Mouse (Mus musculus) embryonic facial prominence, embryonic 11.5 days (tissue): ENCODE measurements at regions not wholly inside any gene's neighbourhood (a gene's known extent, or its start where the extent isn't known, plus 50 kb on each side); places are given as distances from the start of the nearest gene placed in this dataset.
"Not testable (repeated sequence)": the region's sequence is repeated elsewhere in the genome, so short reads cannot be mapped to it uniquely, and the experiment has no call there.

Source experiments
- ATAC-seq: fragments of 200-750 bp; cut with Nextera tagmentation; replicated peaks from 2 replicates; pipeline ENCODE4 v1.8.0; 2017; ENCODE audit warnings: low read depth; ENCODE audit not compliant: insufficient number of reproducible peaks, low FRiP score, low TSS enrichment
- DNase-seq: peaks from one replicate; pipeline ENCODE4 v3.0.0-alpha.2; 2015; ENCODE audit warnings: low spot score
- H3K27ac ChIP-seq: fragments of 300-500 bp; sonication (generic); replicated peaks from 2 replicates; pipeline ENCODE4 v1.5.1; 2014; ENCODE audit warnings: mild to moderate bottlenecking, low read depth, low read length, control low read depth
- H3K27me3 ChIP-seq: fragments of 300-500 bp; sonication (generic); 2 replicates; pipeline ENCODE4 v1.6.1; 2014; ENCODE audit warnings: mild to moderate bottlenecking, low read length, moderate library complexity, mixed read lengths; ENCODE audit not compliant: control insufficient read depth, insufficient read depth
- H3K36me3 ChIP-seq: fragments of 300-500 bp; sonication (generic); replicated peaks from 2 replicates; pipeline ENCODE4 v1.6.1; 2014; ENCODE audit warnings: low read depth, mild to moderate bottlenecking, low read length, moderate library complexity, mixed read lengths; ENCODE audit not compliant: control insufficient read depth, insufficient read depth
- H3K4me1 ChIP-seq: fragments of 300-500 bp; sonication (generic); 2 replicates; pipeline ENCODE4 v1.6.1; 2014; ENCODE audit warnings: low read length, mixed read lengths; ENCODE audit not compliant: control insufficient read depth, insufficient read depth
- H3K4me2 ChIP-seq: fragments of 300-500 bp; sonication (generic); 2 replicates; pipeline ENCODE4 v1.6.1; 2014; ENCODE audit warnings: low read depth, mild to moderate bottlenecking, control low read depth, low read length, moderate library complexity
- H3K4me3 ChIP-seq: fragments of 300-500 bp; sonication (generic); 2 replicates; pipeline ENCODE4 v1.5.1; 2014; ENCODE audit warnings: low read depth, low read length, control low read depth
- H3K9ac ChIP-seq: fragments of 300-500 bp; sonication (generic); replicated peaks from 2 replicates; pipeline ENCODE4 v1.6.1; 2014; ENCODE audit warnings: mild to moderate bottlenecking, control low read depth, low read length
- H3K9me3 ChIP-seq: fragments of 300-500 bp; sonication (generic); replicated peaks from 2 replicates; pipeline ENCODE4 v1.6.1; 2016; ENCODE audit warnings: mild to moderate bottlenecking, low read length, inconsistent platforms, mixed read lengths; ENCODE audit not compliant: control insufficient read depth
- WGBS: fragments of 180-500 bp; shearing (Covaris S2); extraction: QIAGEN DNeasy Blood & Tissue Kit; methylation state at CpG from one replicate; pipeline ENCODE4 v1.1.7; 2014; 5-methylcytosine and 5-hydroxymethylcytosine counted together

DNA sequence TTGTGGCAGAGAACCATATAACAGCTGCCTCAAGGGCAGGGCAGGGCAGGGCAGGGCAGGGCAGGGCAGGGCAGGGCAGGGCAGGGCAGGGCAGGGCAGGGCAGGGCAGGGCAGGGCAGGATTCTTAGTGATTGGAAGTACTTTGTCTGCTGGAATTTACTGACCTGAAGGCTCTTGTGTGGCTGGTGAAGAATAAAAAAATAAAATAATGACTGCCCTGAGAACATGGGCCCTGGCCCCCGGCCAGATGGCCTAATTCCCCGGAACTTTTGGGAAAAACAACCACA is 169.3 kb downstream of the Qk start:
- not testable (repeated sequence) for H3K36me3 ChIP-seq, H3K4me1 ChIP-seq, H3K27ac ChIP-seq, H3K27me3 ChIP-seq, H3K9me3 ChIP-seq, H3K4me2 ChIP-seq, DNase-seq, H3K4me3 ChIP-seq, ATAC-seq, H3K9ac ChIP-seq
- WGBS, result 45% methylated on average over 2 of the region's 2 CpGs

DNA sequence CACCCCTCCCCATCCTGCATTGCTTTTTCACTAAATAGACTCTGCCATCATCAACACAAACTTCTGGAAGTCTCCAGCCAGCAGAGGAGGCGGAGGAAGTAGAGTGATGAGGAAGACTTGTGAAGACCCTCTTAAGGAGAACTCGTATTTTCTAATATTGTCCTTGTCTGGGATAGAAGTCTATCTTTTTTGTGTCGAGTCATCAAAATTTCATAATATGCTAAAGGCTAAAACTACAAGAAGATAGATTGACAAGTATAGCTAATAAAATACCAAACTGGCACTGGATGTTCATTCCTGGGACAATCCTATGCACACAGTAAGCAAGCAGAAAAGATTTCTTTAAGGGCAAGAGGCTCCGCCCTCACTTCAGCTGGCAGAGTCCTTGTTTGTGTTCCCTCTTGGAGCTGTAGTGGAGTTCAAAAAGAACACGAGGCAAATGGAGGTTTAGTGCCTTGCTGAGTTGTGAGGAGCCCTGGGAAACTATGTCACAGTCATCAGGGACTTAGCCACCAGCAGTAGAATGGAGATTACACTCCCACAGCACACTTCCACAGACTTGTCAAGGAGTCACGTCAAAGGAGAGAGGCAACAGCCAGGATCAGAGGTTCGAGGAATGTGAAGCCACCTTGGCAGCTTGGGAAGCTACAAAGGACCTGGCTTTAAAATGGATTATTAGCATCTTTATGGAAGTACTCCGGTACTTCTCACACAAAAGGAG is 169.8 kb downstream of the Qk start:
- ATAC-seq, result no peak
- no peak overlapping the region for H3K4me2 ChIP-seq
- WGBS, result 78% methylated on average over 8 of the region's 8 CpGs
- H3K9me3 ChIP-seq, result no peaks in the 10 kb centered on the region
- H3K27ac ChIP-seq, result no peak overlapping the region
- H3K36me3 ChIP-seq, result no peaks in the 10 kb centered on the region
- no peak for DNase-seq
- no peak overlapping the region for H3K4me3 ChIP-seq
- H3K27me3 ChIP-seq, result no peaks in the 10 kb centered on the region
- H3K9ac ChIP-seq, result no peak overlapping the region
- no peaks in the 10 kb centered on the region for H3K4me1 ChIP-seq

DNA sequence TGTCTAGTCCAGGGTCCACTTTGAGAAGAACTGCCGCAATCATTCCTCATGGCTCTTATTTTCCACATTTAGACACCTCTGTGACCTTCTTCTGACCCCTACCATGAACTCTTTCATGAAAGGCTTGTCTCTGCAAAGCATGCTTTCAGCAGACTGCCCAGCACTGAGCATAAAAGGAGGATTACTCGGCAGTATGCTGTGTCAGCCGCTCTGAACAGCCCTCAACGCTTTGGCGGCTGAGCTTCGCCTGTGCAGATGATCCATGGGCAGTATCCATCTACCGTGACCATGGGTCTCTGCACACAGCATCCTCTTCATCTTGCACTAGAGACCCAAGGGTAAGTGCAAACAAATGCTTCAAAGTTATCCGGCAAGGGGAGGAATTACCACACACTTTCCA is 172.5 kb downstream of the Qk start:
- WGBS, result 48% methylated on average over 8 of the region's 8 CpGs
- no peak overlapping the region for H3K27ac ChIP-seq
- H3K36me3 ChIP-seq, result no peaks in the 10 kb centered on the region
- H3K27me3 ChIP-seq, result no peaks in the 10 kb centered on the region
- H3K4me2 ChIP-seq, result no peak overlapping the region
- H3K4me3 ChIP-seq, result no peak overlapping the region
- ATAC-seq, result no peak
- DNase-seq, result peak; percentile 8
- H3K9ac ChIP-seq, result no peak overlapping the region
- no peaks in the 10 kb centered on the region for H3K4me1 ChIP-seq
- H3K9me3 ChIP-seq, result no peaks in the 10 kb centered on the region

DNA sequence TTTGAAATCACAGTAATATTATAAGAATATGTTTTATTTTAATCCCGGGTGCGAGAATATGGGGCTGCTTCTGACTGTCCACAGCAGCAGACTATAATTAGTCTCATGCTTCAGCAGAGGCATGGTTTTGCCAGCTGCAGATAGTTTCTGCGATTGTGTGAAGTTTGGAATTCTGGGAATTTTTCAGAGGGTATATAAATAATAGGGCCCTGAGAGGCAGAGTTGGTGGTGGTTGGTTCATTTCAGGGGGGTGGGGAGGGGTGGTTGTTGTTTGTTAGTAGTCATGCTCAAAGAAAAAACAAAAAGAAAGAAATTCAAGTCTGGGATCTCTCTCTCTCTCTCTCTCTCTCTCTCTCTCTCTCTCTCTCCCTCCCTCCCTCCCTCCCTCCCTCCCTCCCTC is 173.1 kb downstream of the Qk start:
- Histone ChIP-seq H3K9me3 (no peaks in the 10 kb centered on the region), H3K4me1 (no peaks in the 10 kb centered on the region), H3K36me3 (no peaks in the 10 kb centered on the region), H3K9ac (no peak overlapping the region), H3K27ac (no peak overlapping the region), H3K4me2 (no peak overlapping the region), H3K4me3 (no peak overlapping the region), H3K27me3 (no peaks in the 10 kb centered on the region)
- 61% methylated on average over 3 of the region's 3 CpGs for WGBS
- DNase-seq (no peak), ATAC-seq (no peak)

DNA sequence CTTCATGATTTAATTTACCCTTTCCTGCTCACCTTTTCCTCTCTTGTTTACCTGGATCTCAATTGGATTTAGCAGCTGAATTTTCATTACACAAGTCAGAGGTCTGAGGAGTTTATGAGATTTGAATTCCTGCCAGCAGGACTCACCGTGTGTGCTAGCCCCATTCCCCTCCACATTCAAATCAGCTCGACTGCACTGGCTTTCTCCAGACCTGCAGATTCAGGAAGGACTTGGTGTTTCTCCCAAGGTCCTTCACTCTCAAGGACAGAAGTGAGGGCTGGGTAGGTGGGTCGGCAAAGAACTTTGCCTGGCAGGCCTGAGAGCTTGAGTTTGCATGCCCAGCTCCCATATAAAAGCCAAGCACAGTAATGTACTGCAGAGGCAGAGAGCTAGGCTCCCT is 180.8 kb downstream of the Qk start:
- Histone ChIP-seq H3K36me3 (no peaks in the 10 kb centered on the region), H3K4me1 (no peaks in the 10 kb centered on the region), H3K9me3 (no peaks in the 10 kb centered on the region), H3K27ac (no peak overlapping the region), H3K4me3 (no peak overlapping the region), H3K9ac (no peak overlapping the region), H3K27me3 (no peaks in the 10 kb centered on the region), H3K4me2 (no peak overlapping the region)
- DNase-seq, result no peak
- no peak for ATAC-seq
- WGBS, result 62% methylated on average over 3 of the region's 3 CpGs

DNA sequence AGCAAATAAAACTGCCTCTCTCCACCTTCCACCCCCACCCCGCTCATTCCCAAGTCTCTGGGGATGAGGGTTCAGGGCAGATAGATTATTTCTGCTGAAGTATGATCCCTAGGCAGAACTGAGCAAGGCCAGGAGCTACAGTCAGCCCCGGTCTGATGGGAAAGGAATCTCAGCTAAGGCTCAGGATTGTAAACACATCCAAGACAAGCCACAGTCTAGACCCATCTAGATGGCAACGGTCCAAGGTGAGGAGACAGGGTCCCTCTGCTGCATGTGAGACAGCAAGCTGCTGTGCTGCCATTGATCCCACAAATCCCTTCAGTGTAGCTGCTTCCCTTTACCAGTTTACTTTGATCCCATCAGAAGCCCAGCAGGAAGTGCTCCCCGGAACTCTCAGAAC is 181.3 kb downstream of the Qk start:
- ATAC-seq (no peak), DNase-seq (no peak)
- Histone ChIP-seq H3K9me3 (no peaks in the 10 kb centered on the region), H3K4me1 (no peaks in the 10 kb centered on the region), H3K4me3 (no peak overlapping the region), H3K36me3 (no peaks in the 10 kb centered on the region), H3K27ac (no peak overlapping the region), H3K27me3 (no peaks in the 10 kb centered on the region), H3K4me2 (no peak overlapping the region), H3K9ac (no peak overlapping the region)
- 55% methylated on average over 4 of the region's 4 CpGs for WGBS

DNA sequence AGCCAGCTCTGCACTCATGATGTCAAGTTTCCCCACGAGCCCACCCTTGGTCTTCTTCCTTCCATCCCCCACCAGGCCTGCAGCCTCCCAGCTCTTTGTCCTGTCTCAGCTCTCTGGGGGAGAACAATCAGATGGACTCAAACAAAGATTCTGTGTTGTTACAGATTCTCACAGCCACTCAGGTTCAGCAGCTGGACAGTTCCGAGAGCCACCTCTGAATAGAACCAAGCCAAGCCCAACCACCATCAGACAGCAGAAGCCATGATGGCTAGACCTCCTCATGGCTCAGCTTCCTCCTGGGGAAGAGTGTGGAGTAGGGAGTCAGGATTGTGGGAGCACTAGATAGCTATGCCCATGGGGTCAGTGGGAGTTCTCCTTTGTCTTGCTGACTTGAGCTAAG is 184.5 kb downstream of the Qk start:
- no peaks in the 10 kb centered on the region for H3K36me3 ChIP-seq
- peak; percentile 67 for DNase-seq
- H3K9ac ChIP-seq, result no peak overlapping the region
- H3K4me3 ChIP-seq, result no peak overlapping the region
- no peak overlapping the region for H3K4me2 ChIP-seq
- H3K27me3 ChIP-seq, result no peaks in the 10 kb centered on the region
- no peak for ATAC-seq
- no peaks in the 10 kb centered on the region for H3K4me1 ChIP-seq
- no peak overlapping the region for H3K27ac ChIP-seq
- no peaks in the 10 kb centered on the region for H3K9me3 ChIP-seq
- 59% methylated on average over 2 of the region's 2 CpGs for WGBS

DNA sequence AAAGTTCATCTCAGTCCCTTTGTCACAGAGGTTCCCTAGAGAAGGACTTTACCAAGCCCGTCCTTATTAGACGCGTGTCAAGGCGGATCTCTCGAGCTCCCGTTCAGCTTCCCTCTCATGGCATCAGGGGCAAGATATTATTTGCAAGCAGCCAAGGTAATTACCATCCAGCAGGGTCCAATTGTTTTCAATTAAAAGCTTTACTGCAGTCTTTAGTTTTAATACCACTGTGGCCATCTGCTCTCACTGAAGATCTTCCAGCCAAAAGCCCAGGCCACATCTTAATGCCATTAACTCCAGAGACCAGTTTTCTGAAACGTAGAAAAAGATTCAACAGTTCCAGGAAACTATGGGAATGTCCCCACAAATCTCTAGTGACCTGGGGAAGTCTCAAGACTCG is 191.1 kb downstream of the Qk start:
- Histone ChIP-seq H3K27ac (no peak overlapping the region), H3K4me3 (no peak overlapping the region), H3K9me3 (no peaks in the 10 kb centered on the region), H3K4me2 (no peak overlapping the region), H3K9ac (no peak overlapping the region), H3K27me3 (no peaks in the 10 kb centered on the region), H3K36me3 (no peaks in the 10 kb centered on the region), H3K4me1 (no peaks in the 10 kb centered on the region)
- WGBS, result 26% methylated on average over 8 of the region's 8 CpGs
- ATAC-seq, result no peak
- peak; percentile 9 for DNase-seq
